Mouse (Mus musculus): Measurements from ENCODE around the gene Folr2.
A peak's percentile ranks its signal among the peaks of the same experiment; 100 is the strongest.

The Folr2 gene

GRCm38 (mm10) chr7:101823758-101824630 lies 33.0 kb downstream of the Folr2 start:
- DNase-seq (ENCODE audit: low spot score) = no peak

- DNase-seq (ENCODE audit: low spot score) = no peak
Measured at GRCm38 (mm10) chr7:101822836-101823757, 33.9 kb downstream of the Folr2 start.

- peak; percentile 26 for DNase-seq (ENCODE audit: low spot score)
Measured at GRCm38 (mm10) chr7:101821571-101822501, 35.2 kb downstream of the Folr2 start.

GRCm38 (mm10) chr7:101820295-101821030 lies 36.5 kb downstream of the Folr2 start:
- DNase-seq (ENCODE audit: low spot score) = peak; percentile 16

- DNase-seq (ENCODE audit: low spot score) = no peak
Measured at GRCm38 (mm10) chr7:101817861-101818401, 39.1 kb downstream of the Folr2 start, which contains the start of gene Phox2a. Gene Phox2a, plus strand, starts transcription at chr7:101818313.

Measured in T-cell, adult 2 months (primary cell).